ENCODE assay signal across 8 mouse cellular contexts in genomic region chr16:13780353-13781036, GRCm38 (mm10). TPM values are rescaled to one million over a fixed set of nuclear protein-coding genes. Genes with fewer than 3 reads are reported as not detected.
A peak's percentile ranks its signal among the peaks of the same experiment; 100 is the strongest.
DNase-seq lines count a peak whose midpoint lies in the region; ATAC-seq lines count a peak whose summit lies in the region.

Gene Rrn3 (plus strand): TSS chr16:13780708.

- peak within 1 kb of the TSS; percentile 80 for H3K27ac ChIP-seq in hindbrain, embryonic 16.5 days (ENCODE audit: low read depth, low read length)
- H3K27ac ChIP-seq in macrophage = peak within 1 kb of the TSS; percentile 75

- H3K79me2 ChIP-seq in macrophage (ENCODE audit: inconsistent target) = peaks cover 19% of the 10 kb centered on the region

- H3K9ac ChIP-seq in hindbrain, embryonic 16.5 days (ENCODE audit: low read depth, low read length) = peak within 1 kb of the TSS; percentile 86

- H3K4me2 ChIP-seq in hindbrain, embryonic 16.5 days (ENCODE audit: low read length) = peak within 1 kb of the TSS; percentile 79

- peaks cover 11% of the 10 kb centered on the region for H3K4me1 ChIP-seq in hindbrain, embryonic 16.5 days (ENCODE audit: control insufficient read depth, insufficient read depth, low read depth, low read length)

- no peaks in the 10 kb centered on the region for H3K9me3 ChIP-seq in hindbrain, embryonic 16.5 days (ENCODE audit: control insufficient read depth, low read length)

- no peaks in the 10 kb centered on the region for H3K27me3 ChIP-seq in hindbrain, embryonic 16.5 days (replicated peaks; ENCODE audit: control insufficient read depth, insufficient read depth, low read length)

- H3K36me3 ChIP-seq in hindbrain, embryonic 16.5 days (ENCODE audit: control insufficient read depth, insufficient read depth, low read length) = peaks cover 10% of the 10 kb centered on the region
- peaks cover 19% of the 10 kb centered on the region for H3K36me3 ChIP-seq in macrophage (ENCODE audit: inconsistent target)

- peak; percentile 83 for DNase-seq in WW6 (ENCODE audit: low read depth, low spot score)
- DNase-seq in cerebellum, postnatal 4 days (ENCODE audit: low spot score in 2 of 2) = peak; percentile 65 to 85
- DNase-seq in gastrocnemius, adult 18-20 months (ENCODE audit: low spot score) = peak; percentile 88
- DNase-seq in left cerebral cortex, adult 18-20 months (ENCODE audit: low spot score in 2 of 2) = peak; percentile 88 to 94
- DNase-seq in right cerebral cortex, adult 18-20 months = peak; percentile 93
- DNase-seq in urinary bladder, postnatal 10 days (ENCODE audit: low spot score) = peak; percentile 47

- peak; percentile 100 for ATAC-seq in hindbrain, embryonic 16.5 days

- WGBS in hindbrain, embryonic 16.5 days = under 1% methylated on average over 56 of the region's 57 CpGs
- under 1% methylated on average over 53 of the region's 57 CpGs for WGBS in macrophage (ENCODE audit: missing documents)

- peak within 1 kb of the TSS; percentile 56 for H3K4me3 ChIP-seq in hindbrain, embryonic 16.5 days (ENCODE audit: low read length)
- H3K4me3 ChIP-seq in macrophage (ENCODE audit: inconsistent target) = peak within 1 kb of the TSS; percentile 67

RNA-seq across cellular contexts. Expression of gene Rrn3, which starts in this region (rescaled TPM):
- 10 to 100 TPM; 33.3 to 36.5 TPM for total RNA-seq in gastrocnemius, adult 18-20 months (2021)
- 76.6 and 88.3 TPM in 2 replicates for polyA plus RNA-seq in hindbrain, embryonic 16.5 days (2015; fragmentation: Nextera tagmentation; extraction: Ambion mirVana)
- 10 to 100 TPM; 49.1 to 51.7 TPM for total RNA-seq in left cerebral cortex, adult 18-20 months (2021)
- 10 to 100 TPM; 12.3 to 35.0 (median 24.1) TPM for total RNA-seq in macrophage (2018; cell fraction: chromatin; rRNA removed)
- total RNA-seq in macrophage (2018; cell fraction: cytosol; rRNA removed) = 10 to 100 TPM; 22.2 to 28.8 (median 25.4) TPM
- 10 to 100 TPM; 12.9 to 34.6 (median 19.2) TPM for total RNA-seq in macrophage (2018; cell fraction: nucleus; rRNA removed)
- polyA plus RNA-seq in macrophage (2018) = 17.6 to 34.4 TPM (median 21.1 TPM) in 3 replicates

Comparison
In these comparisons a context has a peak if more than half of its experiments do, and no peak if none do; other contexts are left out.
1. Peak in every context shown above with its lines: DNase-seq, ATAC-seq, H3K4me3 ChIP-seq and H3K27ac ChIP-seq.